Mouse (Mus musculus) MEL (cell line): ENCODE data around the gene Tmem184b. TPM values are rescaled to one million over a fixed set of nuclear protein-coding genes. Genes with fewer than 3 reads are reported as not detected.

Source experiments
- DNase-seq: peaks from one replicate; pipeline ENCODE4 v3.0.0; 2011; ENCODE audit warnings: low read depth, low spot score
- H3K27ac ChIP-seq: 2 replicates; pipeline ENCODE4 v1.5.1; 2012; ENCODE audit warnings: low read depth, mild to moderate bottlenecking, control low read depth, low read length, moderate library complexity; ENCODE audit not compliant: control insufficient read depth
- H3K27me3 ChIP-seq, 2 experiments: fragments of 150-350 bp in 1 of 2; sonication (generic) in 1 of 2; 2 replicates each; pipeline ENCODE4 v1.6.1; 2012; ENCODE audit warnings: low read length in 2 of 2, mild to moderate bottlenecking in 2 of 2, improper control_type of control experiment in 1 of 2, moderate library complexity in 1 of 2; ENCODE audit not compliant: insufficient read depth in 2 of 2, control insufficient read depth in 1 of 2
- H3K36me3 ChIP-seq, 2 experiments: 2 replicates each; pipeline ENCODE4 v1.6.1; 2012 to 2014; ENCODE audit warnings: low read length in 2 of 2, improper control_type of control experiment in 1 of 2, inconsistent platforms in 1 of 2, mild to moderate bottlenecking in 1 of 2; ENCODE audit not compliant: insufficient read depth in 2 of 2, control insufficient read depth in 1 of 2
- H3K4me1 ChIP-seq, 2 experiments: fragments of 150-350 bp in 1 of 2; sonication (generic) in 1 of 2; 2 replicates each; pipeline ENCODE4 v1.6.1; 2012; ENCODE audit warnings: low read length in 2 of 2, improper control_type of control experiment in 1 of 2, mild to moderate bottlenecking in 1 of 2; ENCODE audit not compliant: insufficient read depth in 2 of 2, control insufficient read depth in 1 of 2
- H3K4me3 ChIP-seq, 2 experiments: fragments of 150-350 bp in 1 of 2; sonication (generic) in 1 of 2; 2 replicates each; pipeline ENCODE4 v1.5.1; 2012; ENCODE audit warnings: low read depth in 2 of 2, low read length in 2 of 2, mild to moderate bottlenecking in 2 of 2, moderate library complexity in 2 of 2, control low read depth in 1 of 2, improper control_type of control experiment in 1 of 2; ENCODE audit not compliant: control insufficient read depth in 1 of 2, insufficient read depth in 1 of 2
- H3K79me2 ChIP-seq: 2 replicates; pipeline ENCODE4 v1.6.1; 2012; ENCODE audit warnings: mild to moderate bottlenecking, low read length, moderate library complexity; ENCODE audit not compliant: control insufficient read depth, poor library complexity, insufficient read depth
- H3K9ac ChIP-seq: 2 replicates; pipeline ENCODE4 v1.6.1; 2012; ENCODE audit warnings: low read depth, mild to moderate bottlenecking, control low read depth, low read length, moderate library complexity; ENCODE audit not compliant: control insufficient read depth, poor library complexity, severe bottlenecking
- H3K9me3 ChIP-seq: fragments of 150-350 bp; sonication (generic); replicated peaks from 2 replicates; pipeline ENCODE4 v1.6.1; 2012; ENCODE audit warnings: mild to moderate bottlenecking, low read length, improper control_type of control experiment, moderate library complexity; ENCODE audit not compliant: insufficient read depth
- CTCF ChIP-seq, 3 experiments: IDR thresholded peaks in 2 of 3; conservative IDR thresholded peaks in 1 of 3; 2 replicates each; pipeline ENCODE4 v1.5.1; 2011 to 2012; ENCODE audit warnings: low read length in 3 of 3, low read depth in 2 of 3, mild to moderate bottlenecking in 2 of 3, improper control_type of control experiment in 1 of 3, inconsistent platforms in 1 of 3, mixed read lengths in 1 of 3, moderate library complexity in 1 of 3; ENCODE audit not compliant: control insufficient read depth in 1 of 3, insufficient read depth in 1 of 3, poor library complexity in 1 of 3, severe bottlenecking in 1 of 3
- ELF1 ChIP-seq: IDR thresholded peaks from 2 replicates; pipeline ENCODE4 v1.6.1; 2014; ENCODE audit warnings: low read depth, mild to moderate bottlenecking, inconsistent platforms, low read length, improper control_type of control experiment, moderate library complexity
- EP300 ChIP-seq, 2 experiments: IDR thresholded peaks; 2 replicates each; pipeline ENCODE4 v1.6.1; 2011; ENCODE audit warnings: improper control_type of control experiment in 2 of 2, low read length in 2 of 2, low read depth in 1 of 2, mild to moderate bottlenecking in 1 of 2
- ETS1 ChIP-seq: IDR thresholded peaks from 2 replicates; pipeline ENCODE4 v1.6.1; 2012; ENCODE audit warnings: low read depth, mild to moderate bottlenecking, inconsistent platforms, low read length, improper control_type of control experiment, moderate library complexity
- GABPA ChIP-seq: IDR thresholded peaks from 2 replicates; pipeline ENCODE4 v1.6.1; 2012; ENCODE audit warnings: low read depth, mild to moderate bottlenecking, inconsistent platforms, low read length, improper control_type of control experiment, moderate library complexity
- GATA1 ChIP-seq: IDR thresholded peaks from 2 replicates; pipeline ENCODE4 v1.6.1; 2011; ENCODE audit warnings: low read depth, low read length, improper control_type of control experiment
- HCFC1 ChIP-seq: IDR thresholded peaks from 2 replicates; pipeline ENCODE4 v1.6.1; 2012; ENCODE audit warnings: low read depth, mild to moderate bottlenecking, inconsistent platforms, low read length, improper control_type of control experiment, moderate library complexity
- MAFK ChIP-seq: IDR thresholded peaks from 2 replicates; pipeline ENCODE4 v1.6.1; 2011; ENCODE audit warnings: low read depth, mild to moderate bottlenecking, low read length, improper control_type of control experiment, borderline replicate concordance
- MAZ ChIP-seq: IDR thresholded peaks from 2 replicates; pipeline ENCODE4 v1.6.1; 2012; ENCODE audit warnings: low read depth, mild to moderate bottlenecking, inconsistent platforms, low read length, improper control_type of control experiment
- MXI1 ChIP-seq: IDR thresholded peaks from 2 replicates; pipeline ENCODE4 v1.6.1; 2011; ENCODE audit warnings: mild to moderate bottlenecking, low read depth, low read length, improper control_type of control experiment
- MYB ChIP-seq: IDR thresholded peaks from 2 replicates; pipeline ENCODE4 v1.6.1; 2011; ENCODE audit warnings: mild to moderate bottlenecking, low read depth, low read length, improper control_type of control experiment
- MYC ChIP-seq: IDR thresholded peaks from 2 replicates; pipeline ENCODE4 v1.6.1; 2011; ENCODE audit warnings: low read depth, mild to moderate bottlenecking, low read length, improper control_type of control experiment, moderate library complexity
- NELFE ChIP-seq: IDR thresholded peaks from 2 replicates; pipeline ENCODE4 v1.6.1; 2011; ENCODE audit warnings: low read depth, low read length, improper control_type of control experiment
- NRF1 ChIP-seq: IDR thresholded peaks from 2 replicates; pipeline ENCODE4 v1.6.1; 2014; ENCODE audit warnings: low read depth, mild to moderate bottlenecking, inconsistent platforms, low read length, improper control_type of control experiment, moderate library complexity; ENCODE audit not compliant: poor library complexity, insufficient read depth, severe bottlenecking
- POLR2A ChIP-seq, 2 experiments: IDR thresholded peaks; 2 replicates each; pipeline ENCODE4 v1.6.1; 2011 to 2012; ENCODE audit warnings: low read length in 2 of 2, mild to moderate bottlenecking in 2 of 2, control low read depth in 1 of 2, improper control_type of control experiment in 1 of 2, low read depth in 1 of 2, moderate library complexity in 1 of 2; ENCODE audit not compliant: control insufficient read depth in 1 of 2, insufficient read depth in 1 of 2, poor library complexity in 1 of 2
- POLR2AphosphoS2 ChIP-seq: IDR thresholded peaks from 2 replicates; pipeline ENCODE4 v1.6.1; 2011; ENCODE audit warnings: low read length, improper control_type of control experiment
- POLR2AphosphoS5 ChIP-seq: IDR thresholded peaks from 2 replicates; pipeline ENCODE4 v1.6.1; 2012; ENCODE audit warnings: low read depth, borderline replicate concordance, mild to moderate bottlenecking, inconsistent platforms, low read length, moderate library complexity, mixed read lengths
- RAD21 ChIP-seq: IDR thresholded peaks from 2 replicates; pipeline ENCODE4 v1.6.1; 2011; ENCODE audit warnings: mild to moderate bottlenecking, low read depth, low read length, improper control_type of control experiment
- SMC3 ChIP-seq: IDR thresholded peaks from 2 replicates; pipeline ENCODE4 v1.6.1; 2011; ENCODE audit warnings: low read depth, low read length, improper control_type of control experiment
- TAL1 ChIP-seq: IDR thresholded peaks from 2 replicates; pipeline ENCODE4 v1.6.1; 2012; ENCODE audit warnings: mild to moderate bottlenecking, inconsistent platforms, low read length, moderate library complexity, mixed read lengths
- TBP ChIP-seq: IDR thresholded peaks from 2 replicates; pipeline ENCODE4 v1.8.0; 2011; ENCODE audit warnings: low read depth, low read length, improper control_type of control experiment
- TCF12 ChIP-seq: IDR thresholded peaks from 2 replicates; pipeline ENCODE4 v1.6.1; 2014; ENCODE audit warnings: low read depth, mild to moderate bottlenecking, inconsistent platforms, low read length, improper control_type of control experiment, moderate library complexity
- USF1 ChIP-seq: IDR thresholded peaks from 2 replicates; pipeline ENCODE4 v1.6.1; 2014; ENCODE audit warnings: low read depth, mild to moderate bottlenecking, inconsistent platforms, low read length, improper control_type of control experiment, moderate library complexity
- ZC3H11A ChIP-seq: IDR thresholded peaks from 2 replicates; pipeline ENCODE4 v1.6.1; 2012; ENCODE audit warnings: low read depth, mild to moderate bottlenecking, inconsistent platforms, low read length, improper control_type of control experiment
- ZKSCAN1 ChIP-seq: IDR thresholded peaks from 2 replicates; pipeline ENCODE4 v1.6.1; 2012; ENCODE audit warnings: low read depth, mild to moderate bottlenecking, inconsistent platforms, low read length, improper control_type of control experiment, moderate library complexity
- ZMIZ1 ChIP-seq: IDR thresholded peaks from 2 replicates; pipeline ENCODE4 v1.6.1; 2012; ENCODE audit warnings: low read depth, mild to moderate bottlenecking, inconsistent platforms, low read length, improper control_type of control experiment, moderate library complexity
- polyA plus RNA-seq, 2 experiments: library from polyadenylated mRNA; stranded (reverse) in 1 of 2; unstranded in 1 of 2; fragments of >175 nt in 1 of 2; fragments of >200 nt in 1 of 2; gene quantifications; 2 replicates each; pipeline versions ENCODE4 v1.2.1 to v1.2.4; 2012; ENCODE audit warnings: low replicate concordance in 2 of 2, low read depth in 1 of 2; ENCODE audit not compliant: insufficient read length in 2 of 2, insufficient read depth in 1 of 2, missing spikeins in 1 of 2
- total RNA-seq: library from RNA; depleted of rRNA; stranded (reverse); fragments of 300-350 nt; gene quantifications from 2 replicates; pipeline ENCODE4 v1.2.3, GENCODE M21; 2012

Gene Tmem184b
- total and polyA plus RNA-seq, 3 experiments, result 7.5 to 28.4 TPM; not detected in 1

GRCm38 (mm10) chr15:79326264-79326663 lies 77.1 kb downstream of the Tmem184b start:
- peaks cover 0 to 38% of the 10 kb centered on the region in 2 experiments; a peak in 2 of 4 replicates for H3K36me3 ChIP-seq
- H3K27me3 ChIP-seq, result no peaks in the 10 kb centered on the region
- no peak overlapping the region for H3K4me3 ChIP-seq
- no peaks in the 10 kb centered on the region for H3K9me3 ChIP-seq
- peak; percentile 23 for DNase-seq
- H3K27ac ChIP-seq, result no peak overlapping the region
- TF ChIP-seq MXI1 (no peak), ZC3H11A (no peak), EP300 (IDR thresholded peaks at IDR 0.05; ENCODE audit: low read depth in 1 of 2, low read length in 2 of 2) (no peak), POLR2AphosphoS5 (no peak), MAZ (no peak), MYC (no peak), GABPA (no peak), CTCF (IDR thresholded peaks at IDR 0.05 in 2 of 3, conservative IDR thresholded peaks at IDR 0.05 in 1 of 3; ENCODE audit: control insufficient read depth in 1 of 3, insufficient read depth in 1 of 3, low read depth in 2 of 3, low read length in 3 of 3, poor library complexity in 1 of 3, severe bottlenecking in 1 of 3) (no peak), SMC3 (no peak), ELF1 (no peak), GATA1 (no peak), MYB (no peak), HCFC1 (no peak), MAFK (no peak), RAD21 (no peak), NELFE (no peak), ZMIZ1 (no peak), TBP (no peak), TAL1 (no peak), ETS1 (no peak)
- H3K9ac ChIP-seq, result peak overlapping the region; percentile 13; the same call in 1 of the 2 replicates
- peaks cover 28% of the 10 kb centered on the region for H3K79me2 ChIP-seq
- H3K4me1 ChIP-seq, result peaks cover 19 to 43% of the 10 kb centered on the region in 2 experiments

GRCm38 (mm10) chr15:79325742-79326141 lies 77.6 kb downstream of the Tmem184b start:
- H3K36me3 ChIP-seq, result peaks cover 0 to 40% of the 10 kb centered on the region in 2 experiments; a peak in 2 of 4 replicates
- H3K9me3 ChIP-seq, result no peaks in the 10 kb centered on the region
- peaks cover 21 to 43% of the 10 kb centered on the region in 2 experiments for H3K4me1 ChIP-seq
- TF ChIP-seq CTCF (IDR thresholded peaks at IDR 0.05 in 2 of 3, conservative IDR thresholded peaks at IDR 0.05 in 1 of 3; ENCODE audit: control insufficient read depth in 1 of 3, insufficient read depth in 1 of 3, low read depth in 2 of 3, low read length in 3 of 3, poor library complexity in 1 of 3, severe bottlenecking in 1 of 3), result no peak
- TF ChIP-seq TCF12, result no peak
- TF ChIP-seq MAFK, result no peak
- TF ChIP-seq NRF1, result no peak
- TF ChIP-seq MAZ, result no peak
- no peak for TF ChIP-seq ETS1
- no peak for TF ChIP-seq POLR2AphosphoS2
- TF ChIP-seq USF1, result no peak
- no peak for TF ChIP-seq POLR2A (IDR thresholded peaks at IDR 0.05; ENCODE audit: control insufficient read depth in 1 of 2, insufficient read depth in 1 of 2, low read depth in 1 of 2, low read length in 2 of 2, poor library complexity in 1 of 2)
- no peak for TF ChIP-seq ZKSCAN1
- H3K27ac ChIP-seq, result no peak overlapping the region
- DNase-seq, result no peak
- no peak overlapping the region for H3K4me3 ChIP-seq
- peaks cover 28% of the 10 kb centered on the region for H3K79me2 ChIP-seq
- no peaks in the 10 kb centered on the region for H3K27me3 ChIP-seq
- no peak overlapping the region for H3K9ac ChIP-seq
